Mouse (Mus musculus): Measurements from ENCODE around the gene Cntrl.

The Cntrl gene

DNA sequence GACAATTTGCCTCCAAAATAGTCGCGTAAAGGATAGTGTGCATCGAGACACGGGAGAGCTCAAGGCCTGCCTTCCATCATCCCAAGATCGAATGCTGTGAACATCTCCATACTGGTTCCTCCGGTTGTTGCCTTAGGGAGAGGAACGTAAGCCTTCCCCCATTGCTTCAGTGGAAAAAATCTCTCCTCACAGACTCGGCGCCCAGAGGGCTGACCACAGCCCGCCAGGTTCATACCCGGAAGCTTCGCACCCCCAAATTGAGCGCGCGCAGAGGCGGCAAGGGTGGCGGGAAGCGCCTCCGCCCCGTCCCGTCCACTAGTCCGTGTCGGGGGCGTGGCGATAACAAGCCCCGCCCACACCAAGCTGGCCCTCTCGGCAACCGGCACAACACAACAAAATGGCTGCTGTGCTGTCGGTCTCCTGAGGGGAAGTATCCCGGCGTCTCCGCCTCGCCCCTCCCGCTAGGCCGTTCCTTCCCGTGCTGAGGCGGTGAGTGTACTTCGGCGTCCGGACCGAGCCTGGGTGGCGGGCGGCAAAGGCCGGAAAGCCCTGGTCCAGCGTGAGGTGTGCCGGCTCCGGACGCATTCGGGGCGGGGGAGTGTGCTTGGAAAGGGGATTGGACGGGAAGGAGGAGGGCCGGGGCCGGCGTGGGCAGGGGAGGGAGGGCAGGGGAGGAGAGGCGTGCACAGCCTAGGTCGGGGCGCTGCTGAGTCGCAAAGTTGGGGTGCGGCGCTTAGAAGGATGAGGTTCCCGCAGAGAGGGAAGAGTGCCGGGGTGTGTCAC is at the start of gene Cntrl:
Gene Cntrl, plus strand, starts transcription at position 352 of the 783 bp plus-strand sequence.
- DNase-seq (ENCODE audit: low spot score in 2 of 2) = peak; percentile 98

DNA sequence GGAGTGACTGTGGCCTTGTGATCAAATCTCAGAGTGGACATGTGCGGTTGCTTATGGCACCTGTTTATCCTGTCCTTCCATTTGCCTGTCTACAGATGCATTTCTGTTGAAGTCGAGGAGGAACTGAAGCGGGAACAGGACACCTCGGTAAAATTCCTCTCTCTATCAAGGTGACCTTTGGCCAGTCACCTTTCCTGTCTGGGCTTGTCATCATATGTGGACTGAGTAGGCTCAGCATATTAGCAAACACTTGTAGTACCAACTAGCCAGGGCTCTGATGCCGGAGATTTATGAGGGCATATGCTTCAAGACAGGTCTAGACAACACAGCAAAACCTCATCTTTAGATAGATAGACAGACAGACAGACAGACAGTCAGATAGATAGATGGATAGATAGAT is 49.0 kb upstream of the Cntrl start:
- DNase-seq (ENCODE audit: low spot score in 2 of 2) = no peak

DNA sequence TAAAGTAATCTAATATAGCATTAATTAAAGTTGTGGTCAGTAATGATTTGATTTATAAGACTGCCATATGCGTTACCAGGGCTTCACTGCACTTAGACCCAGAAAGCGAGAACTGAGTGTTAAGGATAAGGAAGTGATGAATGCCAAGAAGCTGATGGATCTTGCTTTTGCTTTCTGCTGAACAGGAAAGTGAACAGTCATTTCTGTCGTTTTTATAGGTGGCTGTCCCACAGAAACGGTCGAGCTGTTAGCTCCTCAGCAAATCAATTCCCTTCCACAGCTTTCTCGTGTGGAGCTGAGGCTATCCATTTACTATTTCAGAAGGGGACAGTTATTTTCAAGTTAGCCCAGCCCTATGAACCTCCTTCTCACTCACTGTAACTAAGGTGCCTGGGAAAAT is 48.4 kb upstream of the Cntrl start:
- no peak for DNase-seq (ENCODE audit: low spot score in 2 of 2)

DNA sequence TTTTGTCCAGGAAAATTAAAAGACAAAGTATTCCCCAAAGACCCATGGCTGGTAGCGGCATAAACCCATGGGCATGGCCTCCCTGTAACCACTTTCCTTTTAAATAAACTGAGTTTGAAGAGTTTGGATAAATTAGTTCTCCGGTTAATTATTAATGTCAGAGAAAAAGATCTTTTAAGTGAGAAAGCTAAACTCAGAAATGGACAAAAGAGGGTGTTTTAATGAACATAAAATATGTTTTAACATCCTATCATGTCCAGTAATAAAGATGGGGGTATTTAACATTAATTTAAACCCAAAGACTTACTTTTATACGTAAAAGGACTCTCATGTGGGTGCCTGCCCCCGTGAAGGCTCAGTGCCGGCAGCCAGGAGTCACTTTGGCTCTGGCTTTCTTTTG is 48.0 kb upstream of the Cntrl start, which contains the start of gene Hc:
Gene Hc, minus strand, starts transcription at position 101 of the 400 bp plus-strand sequence.
- no peak for DNase-seq (ENCODE audit: low spot score in 2 of 2)

DNA sequence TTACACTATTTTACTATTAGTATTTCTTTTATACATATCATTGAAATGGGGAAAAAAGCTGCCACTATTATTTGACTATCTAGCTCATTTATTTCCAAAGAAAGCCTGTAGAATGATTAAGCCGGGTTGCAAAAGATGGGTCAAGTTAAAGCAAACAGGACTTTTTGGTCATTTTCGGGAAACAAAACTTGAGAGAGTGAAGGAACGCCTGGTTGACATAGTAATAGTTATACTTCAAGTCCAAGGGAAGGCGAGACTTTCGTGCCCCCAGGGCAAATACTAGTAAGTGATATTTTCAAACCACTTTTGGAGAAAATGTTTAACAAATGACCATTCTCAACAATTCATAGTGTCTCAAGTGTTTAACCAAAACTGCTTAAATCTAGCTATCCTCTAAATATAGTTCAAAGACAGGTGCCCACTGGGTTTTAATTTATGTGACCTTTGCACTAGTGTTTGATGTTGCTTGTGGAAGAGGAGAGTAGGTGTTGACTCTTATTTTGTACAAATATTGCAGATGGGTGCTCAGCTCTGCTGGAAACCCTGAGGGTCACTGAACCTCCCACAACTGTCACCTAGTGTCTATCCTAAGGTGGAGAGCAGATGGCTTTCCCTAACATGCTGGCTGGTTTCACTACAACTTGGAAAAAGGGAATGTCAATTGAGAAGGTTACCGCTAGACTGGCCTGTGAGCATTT is 45.8 kb upstream of the Cntrl start:
- DNase-seq (ENCODE audit: low spot score in 2 of 2) = no peak

DNA sequence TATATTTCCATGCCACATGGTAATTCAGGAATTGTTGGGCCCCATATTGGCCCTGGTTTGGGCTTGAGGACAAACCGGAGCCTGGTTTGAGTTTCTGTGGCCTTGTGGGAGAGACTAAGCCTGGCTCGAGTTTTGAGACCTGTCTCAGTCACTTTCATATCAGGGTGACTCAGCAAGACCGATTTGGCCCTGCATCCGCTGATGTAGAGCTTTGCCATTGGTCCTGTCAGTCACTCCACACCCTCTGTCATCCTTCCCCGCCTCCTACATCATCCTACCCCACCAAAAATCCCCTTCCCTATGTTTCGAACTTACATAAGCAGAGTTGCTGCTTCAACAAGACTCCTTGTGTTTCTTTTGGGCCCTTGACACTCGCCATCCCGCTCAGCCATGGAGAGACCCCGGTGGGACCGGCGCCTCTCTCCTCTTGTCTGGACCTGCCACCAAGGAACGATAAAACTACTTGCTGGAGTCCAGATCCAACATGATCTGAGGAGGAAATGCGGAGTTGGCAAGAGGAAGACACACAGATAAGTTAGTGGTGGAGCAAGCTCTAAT is 42.7 kb upstream of the Cntrl start:
- DNase-seq (ENCODE audit: low spot score in 2 of 2) = no peak

DNA sequence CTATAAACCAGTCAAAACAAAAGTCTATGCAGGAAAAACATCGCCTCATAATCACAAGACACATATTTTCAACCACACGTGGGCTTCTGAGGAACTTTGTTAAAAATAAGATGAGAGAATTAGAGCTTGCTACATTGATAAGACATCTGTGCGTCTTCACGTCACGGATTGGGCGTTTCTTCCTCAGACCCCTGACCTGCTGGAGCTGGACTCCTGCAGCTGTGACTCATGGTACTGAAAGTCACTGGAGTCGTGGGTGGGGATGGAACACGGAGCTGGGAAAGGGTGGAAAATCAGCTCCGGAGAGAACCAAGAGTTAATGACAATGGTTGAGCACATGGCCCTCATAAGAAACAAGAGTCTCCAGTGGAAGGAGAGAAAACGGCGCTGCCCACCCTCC is 42.2 kb upstream of the Cntrl start:
- no peak for DNase-seq (ENCODE audit: low spot score in 2 of 2)

DNA sequence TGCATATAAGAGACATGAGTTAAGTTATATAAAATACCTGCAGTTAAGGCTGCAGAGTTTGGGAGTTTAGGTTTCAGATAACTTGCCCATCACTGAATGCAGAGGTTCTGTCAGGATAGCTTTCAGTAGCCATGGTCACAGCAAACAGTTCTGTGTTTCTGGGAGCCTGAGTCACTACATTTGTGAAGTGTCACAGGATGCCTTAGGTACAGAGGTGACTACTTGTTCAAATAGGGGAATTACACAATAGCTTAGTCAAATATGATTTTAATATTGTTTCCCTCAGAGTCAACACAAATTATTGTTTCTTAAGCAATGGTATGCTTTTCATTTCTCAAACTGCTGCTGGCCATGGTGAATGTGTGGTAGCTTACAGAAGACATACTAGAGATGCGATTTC is 40.2 kb upstream of the Cntrl start:
- DNase-seq (ENCODE audit: low spot score in 2 of 2) = no peak

DNA sequence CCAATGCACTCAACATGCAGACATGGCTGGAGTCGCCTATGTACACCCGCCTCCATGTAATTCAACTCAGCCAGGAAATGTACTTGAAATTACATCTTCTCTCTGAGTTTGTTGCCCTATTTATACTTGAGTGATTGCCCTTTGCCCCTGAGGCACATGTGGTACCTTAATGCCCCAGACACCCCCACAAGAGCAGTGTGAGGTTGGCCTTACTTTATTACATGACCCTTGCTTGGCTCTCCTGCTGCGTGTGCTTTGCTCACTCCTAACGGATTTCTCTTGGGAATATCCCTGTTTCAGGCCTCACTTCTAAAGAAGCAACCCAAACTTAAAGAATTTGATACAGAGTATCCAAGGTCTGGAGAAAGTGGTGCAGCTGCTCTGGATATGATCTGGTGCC is 39.0 kb upstream of the Cntrl start:
- no peak for DNase-seq (ENCODE audit: low spot score in 2 of 2)

DNA sequence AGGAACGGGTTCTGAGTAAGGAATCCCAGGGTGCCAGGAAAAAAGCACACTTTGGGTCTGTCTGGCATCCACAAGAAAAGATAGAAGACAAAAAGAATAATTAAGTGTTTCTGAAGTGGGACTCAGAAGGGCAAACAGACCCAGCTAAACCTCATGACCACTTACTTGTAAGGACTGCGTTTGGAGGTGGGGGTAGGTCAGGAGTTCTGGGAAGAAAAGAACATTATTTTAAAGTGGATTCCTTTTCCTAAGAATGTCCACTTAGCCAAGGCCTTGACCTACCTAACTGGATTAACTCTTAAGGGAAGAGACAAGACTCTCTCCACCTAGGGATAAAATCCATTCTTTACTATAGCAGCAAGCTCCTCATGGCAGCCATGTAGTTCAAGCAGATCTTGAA is 36.7 kb upstream of the Cntrl start:
- no peak for DNase-seq (ENCODE audit: low spot score in 2 of 2)

DNA sequence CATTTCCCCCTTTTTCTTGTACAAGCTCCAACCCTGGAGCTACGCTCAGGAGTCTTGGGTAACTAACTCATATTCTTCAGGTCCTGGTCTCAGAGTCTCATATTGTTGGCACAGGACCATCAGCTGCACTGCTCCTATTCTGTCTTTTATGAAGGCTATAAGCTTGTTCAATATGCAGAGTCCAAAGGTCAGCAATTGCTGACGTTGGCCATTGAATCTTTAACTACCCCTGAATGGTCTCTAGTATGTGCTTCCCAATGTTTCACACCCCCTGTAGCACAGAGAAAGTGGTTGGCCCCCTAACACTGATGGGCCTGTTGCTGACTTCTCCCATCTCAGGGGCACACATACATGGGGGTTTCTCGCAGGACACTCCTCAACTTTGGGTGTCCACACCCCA is 35.0 kb upstream of the Cntrl start:
- no peak for DNase-seq (ENCODE audit: low spot score in 2 of 2)

DNA sequence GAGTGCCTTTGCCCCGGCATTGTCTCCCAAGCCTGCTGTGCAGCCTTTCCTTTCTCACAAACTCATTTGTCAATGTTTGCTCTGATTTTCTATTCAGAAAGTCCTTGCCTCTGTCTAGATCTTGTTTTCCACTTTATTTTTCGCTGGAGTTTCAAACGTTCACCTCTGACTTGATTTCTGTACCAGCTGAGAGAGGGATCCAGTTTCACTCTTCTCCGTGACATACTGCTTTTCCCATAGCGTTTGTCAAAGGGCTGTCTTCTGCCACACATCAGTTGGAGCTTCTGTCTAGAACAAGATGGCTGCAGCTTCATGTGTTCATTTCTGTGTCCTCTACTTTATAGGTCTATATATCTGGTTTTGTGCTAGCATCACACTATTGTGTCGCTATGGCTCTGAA is 30.1 kb upstream of the Cntrl start:
- DNase-seq (ENCODE audit: low spot score in 2 of 2) = no peak

DNA sequence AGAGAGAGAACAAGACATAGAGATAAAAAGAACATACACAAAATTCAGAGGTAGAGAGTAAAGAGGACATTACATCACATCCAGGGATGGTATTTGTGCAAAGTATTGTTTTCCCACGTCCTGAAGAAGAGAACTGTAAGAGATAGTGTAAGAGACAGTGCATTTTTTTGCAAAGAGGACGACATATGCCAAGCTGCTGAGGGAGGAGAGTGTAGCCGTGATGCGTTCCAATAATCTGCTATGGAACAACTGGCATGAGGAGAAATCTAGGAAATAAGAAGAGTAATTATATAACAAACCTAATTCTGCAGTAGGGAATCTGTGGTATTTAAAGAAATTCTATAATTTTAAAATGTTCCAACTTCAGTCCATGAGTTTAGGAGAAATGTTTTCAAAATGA is 21.9 kb upstream of the Cntrl start:
- no peak for DNase-seq (ENCODE audit: low spot score in 2 of 2)

DNA sequence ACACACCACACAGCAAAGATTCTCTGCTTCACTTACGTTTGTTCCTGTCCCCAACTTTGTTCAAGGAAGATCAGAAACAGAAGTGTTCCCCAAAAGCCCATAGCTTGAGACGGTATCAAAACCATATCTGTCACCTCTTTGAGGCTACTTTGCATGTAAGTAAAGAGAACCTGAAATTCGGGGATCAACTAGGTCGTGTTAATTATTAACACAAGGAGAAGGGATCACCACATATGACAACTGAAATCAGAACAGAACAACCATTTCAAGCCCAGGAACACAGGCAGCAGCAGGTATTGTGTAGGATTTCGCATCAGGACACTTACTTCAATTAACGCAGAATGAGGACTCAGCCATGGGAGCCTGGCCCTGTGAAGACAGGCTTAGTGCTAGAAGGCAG is 8.8 kb upstream of the Cntrl start:
- no peak for DNase-seq (ENCODE audit: low spot score in 2 of 2)

DNA sequence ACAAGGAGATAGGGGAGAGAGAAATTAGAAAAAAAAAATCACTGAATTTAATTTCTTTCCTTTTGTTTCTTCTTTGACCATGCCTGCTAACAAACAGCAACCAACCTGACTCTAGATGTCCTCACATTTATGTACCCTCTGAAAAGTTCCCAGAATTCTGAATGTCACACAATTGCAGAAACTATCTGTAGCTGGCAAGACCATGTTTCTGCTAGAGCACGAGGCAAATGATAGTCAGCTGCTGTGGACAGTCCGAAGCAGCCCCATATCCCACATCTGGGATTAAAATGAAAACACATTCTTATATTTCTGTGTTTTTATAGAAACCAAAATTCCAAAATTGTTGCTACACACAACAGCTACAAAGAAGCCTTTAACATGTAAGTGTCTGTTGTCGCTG is 7.8 kb upstream of the Cntrl start, which contains the start of gene AI182371:
Gene AI182371, minus strand, starts transcription at position 101 of the 400 bp plus-strand sequence.
- no peak for DNase-seq (ENCODE audit: low spot score in 2 of 2)

DNA sequence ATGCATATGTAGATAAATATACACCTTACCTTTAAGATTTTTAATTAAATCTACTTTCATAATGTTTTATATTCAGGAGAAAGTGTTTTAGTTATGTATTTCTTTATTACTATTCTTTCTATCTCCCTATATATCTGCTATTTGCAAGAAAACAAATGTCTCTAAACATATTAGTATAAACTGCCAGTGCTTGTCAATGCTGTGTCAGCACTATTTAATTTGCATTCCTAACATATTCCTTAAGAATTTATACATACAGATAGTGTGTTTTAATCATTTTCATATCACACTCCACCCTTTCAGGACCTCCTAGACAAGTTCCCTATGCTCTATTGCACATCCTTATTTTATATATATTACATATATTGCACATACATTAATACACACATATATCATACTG is 6.5 kb upstream of the Cntrl start:
- DNase-seq (ENCODE audit: low spot score in 2 of 2) = no peak

DNA sequence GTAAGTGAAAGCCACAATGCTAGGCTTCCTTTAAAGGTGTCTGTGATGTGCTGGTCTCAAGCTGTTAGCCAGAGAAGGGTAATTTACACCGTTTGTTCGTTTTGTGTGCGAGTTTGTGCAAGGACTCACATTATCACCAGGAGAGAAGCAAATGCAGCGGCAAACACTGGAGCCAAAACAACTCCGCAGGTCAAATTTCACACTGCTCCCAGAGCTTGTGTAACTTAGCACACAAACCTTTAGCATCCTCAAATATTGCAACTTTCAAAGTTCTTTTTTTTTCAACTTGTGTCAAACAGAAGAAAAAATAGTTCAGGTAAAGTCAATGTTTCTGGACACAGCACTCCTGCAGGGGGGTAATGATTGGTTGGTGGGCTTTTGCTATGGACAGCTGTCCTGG is 5.7 kb upstream of the Cntrl start:
- DNase-seq (ENCODE audit: low spot score in 2 of 2) = no peak

DNA sequence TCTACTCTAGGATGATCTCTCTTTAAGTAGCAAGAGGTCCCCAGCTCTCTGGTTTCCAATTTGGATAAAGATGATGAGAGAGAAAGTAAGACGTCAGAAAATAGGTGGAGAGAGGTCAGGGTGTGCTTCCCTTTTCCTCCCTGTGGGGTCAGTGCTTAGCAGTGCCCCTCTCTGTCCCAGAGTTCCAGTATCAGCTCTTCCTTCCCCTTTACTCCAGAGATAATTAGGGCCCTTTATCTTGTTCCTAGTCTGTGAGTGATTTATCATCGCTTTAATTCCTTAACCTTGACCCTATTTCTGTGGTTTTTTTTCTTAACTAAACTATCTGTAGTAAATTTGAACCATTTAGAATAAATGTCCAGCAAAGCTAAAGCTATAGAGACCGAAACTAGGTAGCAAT is 4.4 kb upstream of the Cntrl start:
- no peak for DNase-seq (ENCODE audit: low spot score in 2 of 2)

DNA sequence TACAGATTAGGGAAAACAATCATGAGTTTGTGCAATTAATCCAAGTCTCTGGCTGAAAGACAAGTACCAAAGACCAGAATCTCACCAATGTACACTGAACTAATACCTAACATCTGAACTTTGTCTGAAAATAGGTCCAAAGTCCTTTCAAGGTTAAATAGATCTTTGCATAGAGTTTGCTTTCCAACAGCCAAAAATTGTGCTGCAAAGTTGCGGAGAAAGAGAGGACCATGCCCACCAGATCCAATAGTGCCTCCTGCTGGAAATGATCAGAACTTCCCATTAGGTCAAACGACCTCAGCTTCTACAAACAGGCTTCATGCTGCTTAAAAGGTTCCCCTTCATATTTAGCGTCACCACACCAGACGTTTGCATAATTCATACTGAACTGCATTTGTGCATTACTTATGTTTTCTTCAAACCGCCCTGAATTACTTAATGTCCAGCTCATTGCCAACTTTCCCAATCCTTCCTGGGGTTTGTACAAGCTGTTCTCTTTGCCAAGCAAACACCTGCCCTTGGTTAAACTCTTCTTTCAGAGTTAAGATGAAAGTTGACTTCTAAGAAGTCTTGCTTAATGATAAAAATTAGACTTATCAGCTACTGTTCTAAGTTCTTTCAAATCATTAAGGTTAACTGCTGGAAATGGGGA is 1.2 kb upstream of the Cntrl start:
- peak in 1 of 2 experiments; percentile 55 for DNase-seq (ENCODE audit: low spot score in 2 of 2)

DNA sequence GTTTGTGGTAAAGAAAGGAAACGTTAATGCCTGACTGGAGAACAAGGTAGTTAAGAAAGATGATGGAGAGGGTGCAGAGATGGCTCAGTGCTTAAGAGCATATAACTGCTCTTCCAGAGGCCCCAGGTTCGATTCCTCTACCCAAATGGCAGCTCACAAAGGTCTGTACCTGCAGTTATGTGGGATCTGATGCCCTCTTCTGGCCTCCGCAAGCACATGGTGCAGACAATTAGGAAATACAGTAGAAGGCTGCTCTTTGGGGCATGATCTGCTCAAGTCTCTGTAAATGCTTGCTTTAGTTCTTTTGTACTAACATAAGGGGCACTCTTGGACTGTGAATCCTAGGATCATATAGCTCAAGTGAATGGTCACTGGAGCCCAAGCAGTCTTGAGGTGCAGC is 580 bp upstream of the Cntrl start:
- DNase-seq (ENCODE audit: low spot score in 2 of 2) = peak in 1 of 2 experiments; percentile 63

DNA sequence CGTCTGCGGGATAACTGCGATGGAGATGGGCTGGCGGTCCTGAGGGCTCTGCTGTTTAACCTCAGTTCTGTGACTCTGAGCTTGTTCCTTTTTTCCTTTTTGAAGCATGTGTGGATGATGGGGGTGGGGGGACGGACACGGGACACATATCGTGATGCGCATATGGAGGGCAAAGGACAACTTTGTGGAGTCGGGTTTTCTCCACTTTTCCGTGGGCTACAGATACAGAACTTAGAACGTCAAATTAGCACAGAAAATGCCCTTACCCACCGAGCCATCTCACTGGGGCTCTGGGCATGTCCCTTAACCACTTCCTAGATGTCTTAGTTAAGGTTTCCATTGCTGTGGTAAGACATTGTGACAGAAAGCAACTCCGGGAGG is 622 bp downstream of the Cntrl start:
- DNase-seq (ENCODE audit: low spot score in 2 of 2) = no peak

DNA sequence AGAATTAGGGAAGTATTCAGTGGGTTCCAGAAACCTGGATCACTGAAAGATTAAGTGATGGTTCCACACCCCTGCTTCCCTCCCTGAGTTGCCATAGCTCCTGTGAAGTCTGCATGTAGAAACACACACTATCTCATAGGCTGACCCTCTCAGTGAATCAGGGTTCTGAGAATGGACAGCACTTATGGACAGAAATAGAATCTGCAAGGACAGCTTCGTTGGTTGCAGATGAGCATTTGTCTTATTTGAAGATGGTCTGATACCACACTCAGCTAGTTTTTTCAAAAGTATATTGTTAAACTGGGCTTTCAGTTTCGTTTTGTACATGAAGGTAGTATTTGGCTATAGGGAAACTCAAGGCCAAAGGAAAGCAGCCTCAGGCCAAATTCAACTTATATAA is 1.2 kb downstream of the Cntrl start:
- no peak for DNase-seq (ENCODE audit: low spot score in 2 of 2)

DNA sequence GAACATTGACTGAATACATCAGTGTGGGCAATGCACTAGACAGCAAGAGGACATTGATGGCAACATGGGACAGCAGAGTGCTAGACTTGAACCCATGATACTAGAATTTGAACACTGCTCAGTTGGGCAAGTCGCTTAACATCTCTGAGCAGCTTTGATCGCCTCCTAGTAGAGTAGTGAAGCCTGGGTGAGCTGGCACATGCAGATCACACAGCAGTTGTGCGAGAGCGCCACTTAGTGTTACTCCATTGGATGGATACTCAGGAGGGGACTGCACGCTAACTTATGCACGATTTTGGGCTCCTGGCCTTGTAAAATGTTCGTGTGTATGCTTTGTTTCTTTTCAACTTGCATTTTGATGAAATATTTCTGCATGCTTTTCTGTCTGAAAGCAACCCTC is 15.4 kb downstream of the Cntrl start:
- no peak for DNase-seq (ENCODE audit: low spot score in 2 of 2)
